Mouse (Mus musculus): ENCODE measurements around the gene Vmn1r118. TPM values are rescaled to one million over a fixed set of nuclear protein-coding genes. Genes with fewer than 3 reads are reported as not detected.
"Not testable (repeated sequence)": the region's sequence is repeated elsewhere in the genome, so short reads cannot be mapped to it uniquely, and the experiment has no call there.

The Vmn1r118 gene
- polyA plus RNA-seq (2016; fragmentation: Nextera tagmentation; extraction: Ambion mirVana): not detected in 2 replicates

DNA sequence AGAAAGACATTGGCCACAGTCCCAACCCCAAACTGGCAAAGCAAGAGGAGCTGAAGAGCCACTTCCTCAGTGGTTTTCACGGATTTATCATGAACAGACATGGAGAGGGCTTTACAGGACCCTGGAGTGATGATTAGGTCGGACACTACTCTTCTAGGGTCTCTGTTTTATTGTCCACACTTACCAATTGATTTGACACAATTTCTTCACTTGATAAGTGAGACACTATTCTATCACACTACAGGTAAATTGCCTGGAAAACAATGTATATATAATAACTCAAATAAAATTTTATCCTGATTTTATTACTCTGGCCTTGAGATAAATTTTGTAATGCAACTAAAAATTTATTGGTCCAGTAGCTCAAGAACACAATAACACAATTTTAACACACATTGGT, at the start of gene Vmn1r118:
TSS of gene Vmn1r118 (minus strand) at position 101 of the 400 bp plus-strand sequence.
- not testable (repeated sequence) for DNase-seq (ENCODE audit: low spot score); H3K27ac ChIP-seq; H3K9me3 ChIP-seq; H3K36me3 ChIP-seq; H3K4me1 ChIP-seq; H3K4me3 ChIP-seq; H3K27me3 ChIP-seq (ENCODE audit: insufficient read depth, poor library complexity, severe bottlenecking)
- WGBS: no CpG with 5 or more reads among the region's 2 CpGs

DNA sequence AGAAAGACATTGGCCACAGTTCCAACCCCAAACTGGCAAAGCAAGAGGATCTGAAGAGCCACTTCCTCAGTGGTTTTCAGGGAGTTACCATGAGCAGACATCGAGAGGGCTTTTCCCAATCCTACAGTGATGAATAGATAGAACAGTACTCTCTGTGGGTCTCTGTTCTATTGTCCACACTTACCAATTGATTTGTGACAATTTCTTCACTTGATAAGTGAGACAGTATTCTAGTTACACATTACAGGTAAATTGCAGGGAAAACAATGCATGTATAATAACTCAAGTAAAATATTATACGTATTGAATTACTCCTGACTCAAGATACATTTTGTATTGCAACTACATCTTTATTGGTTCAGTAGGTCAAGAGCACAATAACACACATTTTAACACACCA, 28.1 kb downstream of the Vmn1r118 start, which contains the start of gene Vmn1r117:
TSS of gene Vmn1r117 (minus strand) at position 101 of the 400 bp plus-strand sequence.
- not testable (repeated sequence) for H3K4me3 ChIP-seq; DNase-seq (ENCODE audit: low spot score); H3K27me3 ChIP-seq (ENCODE audit: insufficient read depth, poor library complexity, severe bottlenecking); H3K9me3 ChIP-seq; H3K4me1 ChIP-seq; H3K36me3 ChIP-seq; H3K27ac ChIP-seq
- no CpG with 5 or more reads among the region's 2 CpGs for WGBS

DNA sequence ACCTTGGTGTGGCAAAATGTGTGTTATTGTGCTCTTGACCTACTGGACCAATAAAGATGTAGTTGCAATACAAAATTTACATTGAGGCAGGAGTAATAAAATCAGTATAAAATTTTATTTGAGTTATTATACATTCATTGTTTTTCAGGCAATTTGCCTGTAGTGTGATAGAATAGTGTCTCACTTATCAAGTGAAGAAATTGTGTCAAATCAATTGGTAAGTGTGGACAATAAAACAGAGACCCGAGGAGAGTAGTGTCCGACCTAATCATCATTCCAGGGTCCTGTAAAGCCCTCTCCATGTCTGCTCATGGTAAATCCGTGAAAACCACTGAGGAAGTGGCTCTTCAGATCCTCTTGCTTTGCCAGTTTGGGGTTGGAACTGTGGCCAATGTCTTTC, 40.2 kb downstream of the Vmn1r118 start, which contains the start of gene Vmn1r116:
TSS of gene Vmn1r116 (plus strand) at position 301 of the 400 bp plus-strand sequence.
- H3K4me1 ChIP-seq; H3K36me3 ChIP-seq; H3K9me3 ChIP-seq; H3K27ac ChIP-seq; DNase-seq (ENCODE audit: low spot score); H3K4me3 ChIP-seq; H3K27me3 ChIP-seq (ENCODE audit: insufficient read depth, poor library complexity, severe bottlenecking): not testable (repeated sequence)
- WGBS: 52% methylated on average over 3 of the region's 3 CpGs

Other genes starting within 250 kb of the Vmn1r118 start
- not detected in 2 replicates for gene Vmn1r107, start 243.4 kb downstream of the Vmn1r118 start, polyA plus RNA-seq (2016; fragmentation: Nextera tagmentation; extraction: Ambion mirVana)
- not detected in 2 replicates for gene Vmn1r111, start 209.1 kb downstream of the Vmn1r118 start, polyA plus RNA-seq (2016; fragmentation: Nextera tagmentation; extraction: Ambion mirVana)
- gene Gm10668, start 181.7 kb downstream of the Vmn1r118 start, polyA plus RNA-seq (2016; fragmentation: Nextera tagmentation; extraction: Ambion mirVana): not detected in 2 replicates
- not detected in 2 replicates for gene Vmn1r112, start 141.2 kb downstream of the Vmn1r118 start, polyA plus RNA-seq (2016; fragmentation: Nextera tagmentation; extraction: Ambion mirVana)
- not detected in 2 replicates for gene Vmn1r113, start 125.1 kb downstream of the Vmn1r118 start, polyA plus RNA-seq (2016; fragmentation: Nextera tagmentation; extraction: Ambion mirVana)
- gene Vmn1r114, start 100.2 kb downstream of the Vmn1r118 start, polyA plus RNA-seq (2016; fragmentation: Nextera tagmentation; extraction: Ambion mirVana): not detected in 2 replicates
- not detected in 2 replicates for gene Vmn1r115, start 67.4 kb downstream of the Vmn1r118 start, polyA plus RNA-seq (2016; fragmentation: Nextera tagmentation; extraction: Ambion mirVana)
- gene Vmn1r116, start 40.1 kb downstream of the Vmn1r118 start, polyA plus RNA-seq (2016; fragmentation: Nextera tagmentation; extraction: Ambion mirVana): not detected in 2 replicates
- gene Vmn1r117, start 28.2 kb downstream of the Vmn1r118 start, polyA plus RNA-seq (2016; fragmentation: Nextera tagmentation; extraction: Ambion mirVana): not detected in 2 replicates
- not detected in 2 replicates for gene Vmn1r119, start 100.1 kb upstream of the Vmn1r118 start, polyA plus RNA-seq (2016; fragmentation: Nextera tagmentation; extraction: Ambion mirVana)
- gene Vmn1r120, start 141.4 kb upstream of the Vmn1r118 start, polyA plus RNA-seq (2016; fragmentation: Nextera tagmentation; extraction: Ambion mirVana): not detected in 2 replicates
- gene Vmn1r121, start 186.2 kb upstream of the Vmn1r118 start, polyA plus RNA-seq (2016; fragmentation: Nextera tagmentation; extraction: Ambion mirVana): not detected in 2 replicates
- not detected in 2 replicates for gene Vmn1r122, start 221.8 kb upstream of the Vmn1r118 start, polyA plus RNA-seq (2016; fragmentation: Nextera tagmentation; extraction: Ambion mirVana)
- not detected in 2 replicates for gene Vmn1r123, start 249.8 kb upstream of the Vmn1r118 start, polyA plus RNA-seq (2016; fragmentation: Nextera tagmentation; extraction: Ambion mirVana)